Mouse (Mus musculus) liver, adult 2 months (tissue): ENCODE data around the gene Peli2. TPM values are rescaled to one million over a fixed set of nuclear protein-coding genes. Genes with fewer than 3 reads are reported as not detected.

Source experiments
- DNase-seq: peaks from one replicate; pipeline ENCODE4 v3.0.0-alpha.2; 2011; ENCODE audit warnings: low read depth, low spot score; ENCODE audit errors: extremely low read depth
- H3K27ac ChIP-seq: fragments of 200-500 bp; replicated peaks from 2 replicates; pipeline ENCODE4 v1.5.1; 2012; ENCODE audit warnings: low read depth, mild to moderate bottlenecking, control low read depth, inconsistent platforms, low read length; ENCODE audit not compliant: insufficient read depth
- H3K27me3 ChIP-seq: fragments of 200-500 bp; 2 replicates; pipeline ENCODE4 v1.6.1; 2012; ENCODE audit warnings: mild to moderate bottlenecking, moderate library complexity, low read length, inconsistent platforms; ENCODE audit not compliant: control insufficient read depth, insufficient read depth
- H3K36me3 ChIP-seq: fragments of 200-500 bp; 2 replicates; pipeline ENCODE4 v1.6.1; 2012; ENCODE audit warnings: low read length, inconsistent platforms; ENCODE audit not compliant: control insufficient read depth, insufficient read depth
- H3K4me1 ChIP-seq: fragments of 200-500 bp; 2 replicates; pipeline ENCODE4 v1.6.1; 2011; ENCODE audit warnings: low read length; ENCODE audit not compliant: control insufficient read depth, insufficient read depth
- H3K4me3 ChIP-seq: fragments of 200-500 bp; 2 replicates; pipeline ENCODE4 v1.5.1; 2011; ENCODE audit warnings: low read depth, mild to moderate bottlenecking, control low read depth, low read length, moderate library complexity; ENCODE audit not compliant: insufficient read depth
- H3K79me2 ChIP-seq: fragments of 200-500 bp; 2 replicates; pipeline ENCODE4 v1.6.1; 2012; ENCODE audit warnings: inconsistent platforms, mild to moderate bottlenecking, low read length, moderate library complexity; ENCODE audit not compliant: control insufficient read depth, insufficient read depth
- H3K9ac ChIP-seq: fragments of 200-500 bp; 2 replicates; pipeline ENCODE4 v1.6.1; 2012; ENCODE audit warnings: low read depth, mild to moderate bottlenecking, control low read depth, inconsistent platforms, low read length
- CTCF ChIP-seq: fragments of 200-500 bp; IDR thresholded peaks from 2 replicates; pipeline ENCODE4 v1.5.1; 2011; ENCODE audit warnings: low read depth, low read length, control low read depth
- POLR2A ChIP-seq: fragments of 200-500 bp; IDR thresholded peaks from 2 replicates; pipeline ENCODE4 v1.6.1; 2011; ENCODE audit warnings: low read length, control low read depth; ENCODE audit not compliant: insufficient read depth; ENCODE audit errors: extremely low read depth
- WGBS: fragments of 180-500 bp; shearing (Covaris S2); methylation state at CpG from one replicate; pipeline ENCODE4 v1.1.7; 2018; 5-methylcytosine and 5-hydroxymethylcytosine counted together
- polyA plus RNA-seq: library from polyadenylated mRNA; depleted of rRNA; stranded (reverse); fragments of >200 nt; gene quantifications from 2 replicates; pipeline ENCODE4 v1.2.3, GENCODE M21; 2012
- total RNA-seq: library from RNA; depleted of rRNA; stranded (reverse); fragments of >200 nt; gene quantifications from 2 replicates; pipeline ENCODE4 v1.2.3, GENCODE M21; 2014

Gene Peli2
- total and polyA plus RNA-seq, 2 experiments: 12.7 to 14.7 TPM

GRCm38 (mm10) chr14:48186302-48186701 lies 65.7 kb downstream of the Peli2 start:
- no peak for DNase-seq
- TF ChIP-seq CTCF (no peak), POLR2A (no peak)
- no peak overlapping the region for H3K4me3 ChIP-seq
- no peaks in the 10 kb centered on the region for H3K4me1 ChIP-seq
- H3K9ac ChIP-seq: no peak overlapping the region
- H3K27ac ChIP-seq: no peak overlapping the region
- 90% methylated on average over 6 of the region's 6 CpGs for WGBS
- H3K27me3 ChIP-seq: no peaks in the 10 kb centered on the region
- no peaks in the 10 kb centered on the region for H3K36me3 ChIP-seq
- H3K79me2 ChIP-seq: peaks cover 12% of the 10 kb centered on the region; the same call in 1 of the 2 replicates

- Histone ChIP-seq H3K9ac (no peak overlapping the region), H3K4me1 (no peaks in the 10 kb centered on the region), H3K36me3 (no peaks in the 10 kb centered on the region), H3K27ac (no peak overlapping the region), H3K79me2 (peaks cover 16% of the 10 kb centered on the region; the same call in 1 of the 2 replicates), H3K4me3 (no peak overlapping the region), H3K27me3 (no peaks in the 10 kb centered on the region)
- TF ChIP-seq POLR2A: no peak
- no peak for TF ChIP-seq CTCF
- DNase-seq: no peak
- 91% methylated on average over 9 of the region's 9 CpGs for WGBS
Observed at GRCm38 (mm10) chr14:48187100-48187499, 66.5 kb downstream of the Peli2 start.

GRCm38 (mm10) chr14:48189330-48189729 lies 68.7 kb downstream of the Peli2 start:
- Histone ChIP-seq H3K9ac (no peak overlapping the region), H3K4me3 (no peak overlapping the region), H3K27me3 (no peaks in the 10 kb centered on the region), H3K27ac (no peak overlapping the region), H3K36me3 (no peaks in the 10 kb centered on the region), H3K79me2 (peaks cover 19% of the 10 kb centered on the region; the same call in 1 of the 2 replicates), H3K4me1 (no peaks in the 10 kb centered on the region)
- WGBS: 76% methylated on average over 8 of the region's 8 CpGs
- no peak for DNase-seq
- no peak for TF ChIP-seq CTCF
- no peak for TF ChIP-seq POLR2A

GRCm38 (mm10) chr14:48190946-48191345 lies 70.3 kb downstream of the Peli2 start:
- 93% methylated on average over 5 of the region's 5 CpGs for WGBS
- no peak for TF ChIP-seq CTCF
- no peak for TF ChIP-seq POLR2A
- Histone ChIP-seq H3K79me2 (peaks cover 15% of the 10 kb centered on the region; the same call in 1 of the 2 replicates), H3K4me3 (no peak overlapping the region), H3K27me3 (no peaks in the 10 kb centered on the region), H3K36me3 (no peaks in the 10 kb centered on the region), H3K9ac (no peak overlapping the region), H3K4me1 (no peaks in the 10 kb centered on the region), H3K27ac (no peak overlapping the region)
- DNase-seq: no peak

- no peak overlapping the region for H3K27ac ChIP-seq
- H3K36me3 ChIP-seq: no peaks in the 10 kb centered on the region
- peaks cover 12% of the 10 kb centered on the region; the same call in 1 of the 2 replicates for H3K79me2 ChIP-seq
- WGBS: 94% methylated on average over 3 of the region's 3 CpGs
- TF ChIP-seq POLR2A: no peak
- no peak for TF ChIP-seq CTCF
- no peak overlapping the region for H3K9ac ChIP-seq
- H3K4me1 ChIP-seq: no peaks in the 10 kb centered on the region
- H3K4me3 ChIP-seq: no peak overlapping the region
- no peaks in the 10 kb centered on the region for H3K27me3 ChIP-seq
- DNase-seq: no peak
Observed at GRCm38 (mm10) chr14:48191925-48192324, 71.3 kb downstream of the Peli2 start.

- Histone ChIP-seq H3K9ac (no peak overlapping the region), H3K27me3 (no peaks in the 10 kb centered on the region), H3K27ac (no peak overlapping the region), H3K79me2 (peaks cover 7% of the 10 kb centered on the region; the same call in 1 of the 2 replicates), H3K4me3 (no peak overlapping the region), H3K4me1 (peaks cover 9% of the 10 kb centered on the region), H3K36me3 (no peaks in the 10 kb centered on the region)
- WGBS: 72% methylated on average over 5 of the region's 5 CpGs
- TF ChIP-seq POLR2A (no peak), CTCF (no peak)
- no peak for DNase-seq
Observed at GRCm38 (mm10) chr14:48196804-48197203, 76.2 kb downstream of the Peli2 start.
